Mouse (Mus musculus) CH12.LX (cell line): ENCODE data around the gene Morc3. TPM values are rescaled to one million over a fixed set of nuclear protein-coding genes. Genes with fewer than 3 reads are reported as not detected.

Source experiments
- DNase-seq: peaks from one replicate; pipeline ENCODE4 v3.0.0-alpha.2; 2013; ENCODE audit errors: extremely low read depth
- H3K27ac ChIP-seq: 2 replicates; pipeline ENCODE4 v1.5.1; 2012; ENCODE audit warnings: low read depth, mild to moderate bottlenecking, control low read depth, moderate library complexity; ENCODE audit not compliant: insufficient read depth
- H3K27me3 ChIP-seq: replicated peaks from 2 replicates; pipeline ENCODE3; 2012; ENCODE audit warnings: inconsistent platforms
- H3K36me3 ChIP-seq, 2 experiments: replicated peaks in 1 of 2; 2 replicates each; pipeline versions ENCODE3 to v1.6.1; 2012; ENCODE audit warnings: inconsistent platforms in 1 of 2, low read length in 1 of 2, mild to moderate bottlenecking in 1 of 2, mixed read lengths in 1 of 2, moderate library complexity in 1 of 2; ENCODE audit not compliant: control insufficient read depth in 1 of 2, insufficient read depth in 1 of 2
- H3K4me1 ChIP-seq, 2 experiments: 2 replicates each; pipeline ENCODE4 v1.6.1; 2012; ENCODE audit warnings: inconsistent platforms in 1 of 2, moderate library complexity in 1 of 2; ENCODE audit not compliant: insufficient read depth in 2 of 2, control insufficient read depth in 1 of 2
- H3K4me2 ChIP-seq: 2 replicates; pipeline ENCODE4 v1.6.1; 2012; ENCODE audit warnings: low read depth, mild to moderate bottlenecking, control low read depth; ENCODE audit not compliant: poor library complexity, insufficient read depth, severe bottlenecking
- H3K4me3 ChIP-seq, 3 experiments: fragments of 150-350 bp in 1 of 3; sonication (generic) in 1 of 3; replicated peaks in 1 of 3; 2 replicates each; pipeline versions ENCODE3 to v1.5.1; 2011 to 2012; ENCODE audit warnings: low read depth in 2 of 3, low read length in 2 of 3, mild to moderate bottlenecking in 2 of 3, moderate library complexity in 2 of 3, control low read depth in 1 of 3, improper control_type of control experiment in 1 of 3, inconsistent platforms in 1 of 3, mixed read lengths in 1 of 3; ENCODE audit not compliant: poor library complexity in 1 of 3
- H3K79me2 ChIP-seq: replicated peaks from 2 replicates; pipeline ENCODE4 v1.6.1; 2012; ENCODE audit warnings: mild to moderate bottlenecking, moderate library complexity; ENCODE audit not compliant: control insufficient read depth, poor library complexity, insufficient read depth, severe bottlenecking; ENCODE audit errors: extremely low read depth
- H3K9ac ChIP-seq: 2 replicates; pipeline ENCODE4 v1.6.1; 2012; ENCODE audit warnings: low read depth, mild to moderate bottlenecking, control low read depth, moderate library complexity; ENCODE audit not compliant: insufficient read depth
- H3K9me3 ChIP-seq: replicated peaks from 2 replicates; pipeline ENCODE3; 2012; ENCODE audit warnings: low read length, inconsistent platforms, mixed read lengths
- BHLHE40 ChIP-seq: IDR thresholded peaks from 2 replicates; pipeline ENCODE4 v1.6.1; 2011; ENCODE audit warnings: mild to moderate bottlenecking, low read depth, low read length, improper control_type of control experiment
- CTCF ChIP-seq, 2 experiments: IDR thresholded peaks in 1 of 2; conservative IDR thresholded peaks in 1 of 2; 2 replicates each; pipeline ENCODE4 v1.5.1; 2011 to 2012; ENCODE audit warnings: low read depth in 2 of 2, low read length in 2 of 2, improper control_type of control experiment in 1 of 2, inconsistent platforms in 1 of 2, mild to moderate bottlenecking in 1 of 2, moderate library complexity in 1 of 2
- E2F4 ChIP-seq: IDR thresholded peaks from 2 replicates; pipeline ENCODE4 v1.6.1; 2011; ENCODE audit warnings: low read depth, low read length, improper control_type of control experiment; ENCODE audit not compliant: insufficient replicate concordance
- EP300 ChIP-seq: IDR thresholded peaks from 2 replicates; pipeline ENCODE4 v1.6.1; 2011; ENCODE audit warnings: low read length, improper control_type of control experiment
- GABPA ChIP-seq: IDR thresholded peaks from 2 replicates; pipeline ENCODE4 v1.6.1; 2012; ENCODE audit warnings: low read depth, low read length, improper control_type of control experiment, inconsistent platforms; ENCODE audit not compliant: insufficient replicate concordance
- IRF4 ChIP-seq: IDR thresholded peaks from 2 replicates; pipeline ENCODE4 v1.6.1; 2014; ENCODE audit warnings: low read depth, mild to moderate bottlenecking, inconsistent platforms, low read length, improper control_type of control experiment
- JUND ChIP-seq: conservative IDR thresholded peaks from 2 replicates; pipeline ENCODE4 v1.6.1; 2011; ENCODE audit warnings: low read depth, low read length, improper control_type of control experiment
- KAT2A ChIP-seq: IDR thresholded peaks from 2 replicates; pipeline ENCODE4 v1.6.1; 2012; ENCODE audit warnings: low read length, improper control_type of control experiment, inconsistent platforms; ENCODE audit not compliant: insufficient replicate concordance
- MEF2A ChIP-seq: IDR thresholded peaks from 2 replicates; pipeline ENCODE4 v1.6.1; 2014; ENCODE audit warnings: low read depth, mild to moderate bottlenecking, inconsistent platforms, low read length, improper control_type of control experiment, borderline replicate concordance
- MXI1 ChIP-seq: IDR thresholded peaks from 2 replicates; pipeline ENCODE4 v1.6.1; 2011; ENCODE audit warnings: mild to moderate bottlenecking, low read depth, low read length, improper control_type of control experiment
- NELFE ChIP-seq: IDR thresholded peaks from 2 replicates; pipeline ENCODE4 v1.6.1; 2011; ENCODE audit warnings: low read depth, low read length, improper control_type of control experiment
- NRF1 ChIP-seq: IDR thresholded peaks from 2 replicates; pipeline ENCODE4 v1.6.1; 2014; ENCODE audit warnings: low read depth, mild to moderate bottlenecking, inconsistent platforms, low read length, improper control_type of control experiment, moderate library complexity
- RAD21 ChIP-seq: IDR thresholded peaks from 2 replicates; pipeline ENCODE4 v1.6.1; 2011; ENCODE audit warnings: low read depth, mild to moderate bottlenecking, low read length, improper control_type of control experiment, moderate library complexity
- RCOR1 ChIP-seq: conservative IDR thresholded peaks from 2 replicates; pipeline ENCODE4 v1.6.1; 2012; ENCODE audit warnings: low read depth, mild to moderate bottlenecking, inconsistent platforms, low read length, improper control_type of control experiment
- SMC3 ChIP-seq: IDR thresholded peaks from 2 replicates; pipeline ENCODE4 v1.6.1; 2011; ENCODE audit warnings: low read depth, low read length, improper control_type of control experiment
- TBP ChIP-seq: conservative IDR thresholded peaks from 2 replicates; pipeline ENCODE4 v1.6.1; 2011; ENCODE audit warnings: low read depth, low read length, improper control_type of control experiment
- TCF12 ChIP-seq: IDR thresholded peaks from 2 replicates; pipeline ENCODE4 v1.6.1; 2014; ENCODE audit warnings: low read depth, mild to moderate bottlenecking, inconsistent platforms, low read length, improper control_type of control experiment
- UBTF ChIP-seq: IDR thresholded peaks from 2 replicates; pipeline ENCODE4 v1.6.1; 2012; ENCODE audit warnings: low read depth, mild to moderate bottlenecking, inconsistent platforms, low read length, improper control_type of control experiment, moderate library complexity
- USF2 ChIP-seq: conservative IDR thresholded peaks from 2 replicates; pipeline ENCODE4 v1.6.1; 2011; ENCODE audit warnings: low read depth, low read length, improper control_type of control experiment
- ZC3H11A ChIP-seq: IDR thresholded peaks from 2 replicates; pipeline ENCODE4 v1.6.1; 2012; ENCODE audit warnings: low read depth, mild to moderate bottlenecking, inconsistent platforms, low read length, improper control_type of control experiment
- ZMIZ1 ChIP-seq: IDR thresholded peaks from 2 replicates; pipeline ENCODE4 v1.6.1; 2012; ENCODE audit warnings: low read depth, mild to moderate bottlenecking, inconsistent platforms, low read length, improper control_type of control experiment
- dilution Hi-C: fragments of 300-500 bp; cut with MboI; formaldehyde crosslinking; loops from 2 replicates; pipeline ENCODE4 v1.14.3; 2020; ENCODE audit warnings: low sequenced_read_pairs; ENCODE audit not compliant: extremely low pct_unique_long_range_greater_than_20kb, extremely low pct_ligation_motif_present
- in situ Hi-C: fragments of 300-500 bp; cut with MboI; formaldehyde crosslinking; loops from 3 replicates; pipeline ENCODE4 v1.14.3; 2019; ENCODE audit warnings: low sequenced_read_pairs, low pct_ligation_motif_present, low pct_unique_long_range_greater_than_20kb, mixed read lengths
- polyA plus RNA-seq: library from polyadenylated mRNA; unstranded; fragments of >175 nt; gene quantifications from 2 replicates; pipeline ENCODE4 v1.2.1, GENCODE M21; 2012; ENCODE audit warnings: low read depth; ENCODE audit not compliant: insufficient read length
- total RNA-seq, 2 experiments: library from RNA; depleted of rRNA; stranded (reverse); fragments of 300-350 nt in 1 of 2; fragments of >200 nt in 1 of 2; gene quantifications; 2 replicates each; pipeline ENCODE4 v1.2.3; 2012 to 2014

Morc3 gene
- total and polyA plus RNA-seq, 3 experiments = 17.8 to 53.2 (median 25.4) TPM

GRCm38 (mm10) chr16:93819325-93819696 is 12.6 kb upstream of the Morc3 start:
- no peak overlapping the region for H3K4me2 ChIP-seq
- H3K4me3 ChIP-seq = no peak overlapping the region
- H3K27ac ChIP-seq = no peak overlapping the region
- no peaks in the 10 kb centered on the region for H3K36me3 ChIP-seq
- dilution Hi-C loops (no loop called here), in situ Hi-C loops (no loop called here)
- TF ChIP-seq RCOR1 (no peak), MEF2A (no peak), E2F4 (no peak), JUND (no peak)
- DNase-seq = no peak
- no peaks in the 10 kb centered on the region for H3K27me3 ChIP-seq
- H3K4me1 ChIP-seq = peaks cover 16 to 38% of the 10 kb centered on the region in 2 experiments
- H3K9me3 ChIP-seq = peaks cover 17% of the 10 kb centered on the region
- no peak overlapping the region for H3K9ac ChIP-seq
- H3K79me2 ChIP-seq = no peaks in the 10 kb centered on the region

- H3K4me3 ChIP-seq = no peak overlapping the region
- no peak for DNase-seq
- dilution Hi-C loops (no loop called here), in situ Hi-C loops (no loop called here)
- H3K27ac ChIP-seq = no peak overlapping the region
- no peaks in the 10 kb centered on the region for H3K36me3 ChIP-seq
- H3K9ac ChIP-seq = no peak overlapping the region
- H3K79me2 ChIP-seq = no peaks in the 10 kb centered on the region
- no peaks in the 10 kb centered on the region for H3K27me3 ChIP-seq
- peaks cover 19% of the 10 kb centered on the region for H3K9me3 ChIP-seq
- TF ChIP-seq GABPA = no peak
- no peak for TF ChIP-seq ZC3H11A
- TF ChIP-seq SMC3 = no peak
- TF ChIP-seq CTCF (conservative IDR thresholded peaks at IDR 0.05 in 1 of 2, IDR thresholded peaks at IDR 0.05 in 1 of 2; ENCODE audit: low read depth in 2 of 2, low read length in 2 of 2) = no peak
- TF ChIP-seq MEF2A = no peak
- TF ChIP-seq TCF12 = no peak
- TF ChIP-seq RCOR1 = no peak
- TF ChIP-seq NRF1 = no peak
- TF ChIP-seq MXI1 = no peak
- TF ChIP-seq EP300 = no peak
- TF ChIP-seq ZMIZ1 = no peak
- TF ChIP-seq USF2 = no peak
- TF ChIP-seq UBTF = no peak
- no peak for TF ChIP-seq IRF4
- TF ChIP-seq E2F4 = no peak
- no peak for TF ChIP-seq TBP
- TF ChIP-seq BHLHE40 = no peak
- no peak for TF ChIP-seq NELFE
- TF ChIP-seq KAT2A = no peak
- no peak for TF ChIP-seq RAD21
- TF ChIP-seq, all 38 proteins: peak for 0
- Histone ChIP-seq H3K4me1 (peaks cover 14 to 36% of the 10 kb centered on the region in 2 experiments), H3K4me2 (no peak overlapping the region)
Measured at GRCm38 (mm10) chr16:93820040-93820439, 11.9 kb upstream of the Morc3 start.
